In the genomic region with DNA sequence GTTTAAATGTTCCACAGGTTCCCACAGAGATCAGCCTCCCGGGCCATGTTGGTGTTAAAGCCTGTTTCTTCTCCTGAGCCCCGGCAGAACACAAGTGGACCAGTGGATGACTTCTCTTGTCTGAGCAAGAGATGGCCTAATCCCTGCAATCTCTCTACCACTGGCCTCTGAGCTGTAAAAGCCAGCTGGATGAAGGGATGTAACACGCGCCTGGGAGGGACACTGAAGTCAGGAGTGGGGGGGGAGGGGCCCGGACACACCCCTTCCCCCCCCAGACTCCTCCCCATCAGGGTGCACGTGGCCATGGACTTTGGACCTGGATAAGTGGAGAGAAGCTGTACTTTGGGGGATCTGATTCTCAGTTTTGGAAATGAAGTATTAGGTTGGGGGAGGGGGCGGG, we compare ENCODE assay signal across 7 mouse cellular contexts. TPM values are rescaled to one million over a fixed set of nuclear protein-coding genes. Genes with fewer than 3 reads are reported as not detected.
A peak's percentile ranks its signal among the peaks of the same experiment; 100 is the strongest.
DNase-seq lines count a peak whose midpoint lies in the region; ATAC-seq and TF ChIP-seq lines count a peak whose summit lies in the region.

No protein-coding gene starts in this region.

- no peaks in the 10 kb centered on the region for H3K27me3 ChIP-seq in embryonic facial prominence, embryonic 10.5 days (replicated peaks; ENCODE audit: low read depth, poor library complexity, severe bottlenecking)
- H3K27me3 ChIP-seq in hindbrain, postnatal 0 days (ENCODE audit: insufficient read depth, low read length), result no peaks in the 10 kb centered on the region
- H3K27me3 ChIP-seq in liver, embryonic 13.5 days, result no peaks in the 10 kb centered on the region
- no peaks in the 10 kb centered on the region for H3K27me3 ChIP-seq in small intestine, adult 2 months (ENCODE audit: control insufficient read depth, insufficient read depth, low read length)

- H3K4me3 ChIP-seq in embryonic facial prominence, embryonic 10.5 days, result peak overlapping the region; percentile 62
- peak overlapping the region; percentile 67 for H3K4me3 ChIP-seq in hindbrain, postnatal 0 days (ENCODE audit: low read length)
- peak overlapping the region; percentile 65 for H3K4me3 ChIP-seq in liver, embryonic 13.5 days (replicated peaks)
- H3K4me3 ChIP-seq in small intestine, adult 2 months (ENCODE audit: low read depth, low read length), result peak overlapping the region; percentile 24

- no peak for TF ChIP-seq POLR2A in small intestine, adult 2 months (IDR thresholded peaks at IDR 0.05; ENCODE audit: low read depth, low read length)

- TF ChIP-seq CTCF in hindbrain, postnatal 0 days (IDR thresholded peaks at IDR 0.05; ENCODE audit: low read depth), result no peak
- no peak for TF ChIP-seq CTCF in small intestine, adult 2 months (IDR thresholded peaks at IDR 0.05; ENCODE audit: extremely low read depth, insufficient read length, insufficient replicate concordance, low read depth, low read length)

- H3K27ac ChIP-seq in embryonic facial prominence, embryonic 10.5 days (replicated peaks), result peak overlapping the region; percentile 91; the same call in 1 of the 2 replicates
- H3K27ac ChIP-seq in hindbrain, postnatal 0 days, result no peak overlapping the region
- H3K27ac ChIP-seq in liver, embryonic 13.5 days, result peak overlapping the region; percentile 91
- H3K27ac ChIP-seq in small intestine, adult 2 months (ENCODE audit: insufficient read depth, low read depth, low read length), result peak overlapping the region; percentile 81

- DNase-seq in urinary bladder, postnatal 25 days (ENCODE audit: low spot score), result peak; percentile 33
- no peak for DNase-seq in urinary bladder, adult 2 months (ENCODE audit: low spot score)
- peak; percentile 52 for DNase-seq in embryonic facial prominence, embryonic 10.5 days (ENCODE audit: low spot score)
- no peak for DNase-seq in hindbrain, postnatal 0 days (ENCODE audit: low spot score)
- no peak for DNase-seq in liver, embryonic 13.5 days
- no peak for DNase-seq in right cerebral cortex, postnatal 25 days

- H3K9ac ChIP-seq in hindbrain, postnatal 0 days (replicated peaks; ENCODE audit: low read length), result no peak overlapping the region
- peak overlapping the region; percentile 27; the same call in 1 of the 2 replicates for H3K9ac ChIP-seq in liver, embryonic 13.5 days

- no peaks in the 10 kb centered on the region for H3K9me3 ChIP-seq in embryonic facial prominence, embryonic 10.5 days
- H3K9me3 ChIP-seq in hindbrain, postnatal 0 days (ENCODE audit: low read length), result no peaks in the 10 kb centered on the region
- no peaks in the 10 kb centered on the region for H3K9me3 ChIP-seq in liver, embryonic 13.5 days (replicated peaks)

- no peak for ATAC-seq in hindbrain, postnatal 0 days
- no peak for ATAC-seq in liver, embryonic 13.5 days (ENCODE audit: low read depth)

- WGBS in embryonic facial prominence, embryonic 10.5 days, result 17% methylated on average over 7 of the region's 7 CpGs
- WGBS in hindbrain, postnatal 0 days, result 30% methylated on average over 7 of the region's 7 CpGs
- WGBS in liver, embryonic 13.5 days (ENCODE audit: insufficient replicate concordance), result 18% methylated on average over 7 of the region's 7 CpGs
- WGBS in small intestine, adult 2 months, result 9% methylated on average over 7 of the region's 7 CpGs

- H3K4me2 ChIP-seq in hindbrain, postnatal 0 days (ENCODE audit: low read depth, low read length), result peak overlapping the region; percentile 75
- peak overlapping the region; percentile 91 for H3K4me2 ChIP-seq in liver, embryonic 13.5 days

- no peaks in the 10 kb centered on the region for H3K36me3 ChIP-seq in embryonic facial prominence, embryonic 10.5 days (replicated peaks)
- no peaks in the 10 kb centered on the region for H3K36me3 ChIP-seq in hindbrain, postnatal 0 days (ENCODE audit: insufficient read depth, low read length)
- H3K36me3 ChIP-seq in liver, embryonic 13.5 days, result no peaks in the 10 kb centered on the region
- H3K36me3 ChIP-seq in small intestine, adult 2 months (ENCODE audit: control insufficient read depth, insufficient read depth, low read length), result no peaks in the 10 kb centered on the region

- peaks cover 55% of the 10 kb centered on the region for H3K4me1 ChIP-seq in embryonic facial prominence, embryonic 10.5 days
- peaks cover 13% of the 10 kb centered on the region; the same call in 1 of the 2 replicates for H3K4me1 ChIP-seq in hindbrain, postnatal 0 days (ENCODE audit: insufficient read depth, low read length)
- H3K4me1 ChIP-seq in liver, embryonic 13.5 days (replicated peaks), result peaks cover 82% of the 10 kb centered on the region
- peaks cover 34% of the 10 kb centered on the region for H3K4me1 ChIP-seq in small intestine, adult 2 months (ENCODE audit: control insufficient read depth, insufficient read depth, insufficient read length, low read length)

RNA-seq across cellular contexts. Expression of a gene that starts 1.2 kb away (rescaled TPM):
- 61.8 and 63.4 TPM in 2 replicates for polyA plus RNA-seq in urinary bladder, adult 2 months (2012; rRNA removed)
- polyA plus RNA-seq in embryonic facial prominence, embryonic 10.5 days (2016; fragmentation: Nextera tagmentation; extraction: Ambion mirVana), result 34.8 and 40.3 TPM in 2 replicates
- total RNA-seq in hindbrain, postnatal 0 days (2014; rRNA removed), result 87.4 and 109 TPM in 2 replicates
- 33.6 and 35.3 TPM in 2 replicates for polyA plus RNA-seq in hindbrain, postnatal 0 days (2015; fragmentation: Nextera tagmentation; extraction: Ambion mirVana)
- polyA plus RNA-seq in liver, embryonic 13.5 days (2015; fragmentation: Nextera tagmentation; extraction: Ambion mirVana), result 32.0 and 32.6 TPM in 2 replicates
- 97.4 and 231 TPM in 2 replicates for polyA plus RNA-seq in small intestine, adult 2 months (2012; rRNA removed)

RNA-seq across cellular contexts. Expression of a gene that starts 32.9 kb away (rescaled TPM):
- 0.06 and 0.12 TPM in 2 replicates for polyA plus RNA-seq in urinary bladder, adult 2 months (2012; rRNA removed)
- 0.10 TPM in 1 of 2 replicates, not detected in the other for polyA plus RNA-seq in embryonic facial prominence, embryonic 10.5 days (2016; fragmentation: Nextera tagmentation; extraction: Ambion mirVana)
- 0.86 TPM in 1 of 2 replicates, not detected in the other for total RNA-seq in hindbrain, postnatal 0 days (2014; rRNA removed)
- polyA plus RNA-seq in hindbrain, postnatal 0 days (2015; fragmentation: Nextera tagmentation; extraction: Ambion mirVana), result 0.10 and 0.13 TPM in 2 replicates
- not detected in 2 replicates for polyA plus RNA-seq in liver, embryonic 13.5 days (2015; fragmentation: Nextera tagmentation; extraction: Ambion mirVana)
- 0.10 and 0.42 TPM in 2 replicates for polyA plus RNA-seq in small intestine, adult 2 months (2012; rRNA removed)

RNA-seq across cellular contexts. Expression of a gene that starts 39.9 kb away (rescaled TPM):
- polyA plus RNA-seq in urinary bladder, adult 2 months (2012; rRNA removed), result 0.10 and 0.15 TPM in 2 replicates
- 0.06 TPM in 1 of 2 replicates, not detected in the other for polyA plus RNA-seq in embryonic facial prominence, embryonic 10.5 days (2016; fragmentation: Nextera tagmentation; extraction: Ambion mirVana)
- not detected in 2 replicates for total RNA-seq in hindbrain, postnatal 0 days (2014; rRNA removed)
- polyA plus RNA-seq in hindbrain, postnatal 0 days (2015; fragmentation: Nextera tagmentation; extraction: Ambion mirVana), result not detected in 2 replicates
- polyA plus RNA-seq in liver, embryonic 13.5 days (2015; fragmentation: Nextera tagmentation; extraction: Ambion mirVana), result not detected in 2 replicates
- polyA plus RNA-seq in small intestine, adult 2 months (2012; rRNA removed), result 0.11 and 0.13 TPM in 2 replicates

RNA-seq across cellular contexts. Expression of a gene that starts 42.1 kb away (rescaled TPM):
- 12.4 and 17.0 TPM in 2 replicates for polyA plus RNA-seq in urinary bladder, adult 2 months (2012; rRNA removed)
- polyA plus RNA-seq in embryonic facial prominence, embryonic 10.5 days (2016; fragmentation: Nextera tagmentation; extraction: Ambion mirVana), result 46.8 and 50.0 TPM in 2 replicates
- total RNA-seq in hindbrain, postnatal 0 days (2014; rRNA removed), result 20.2 and 25.0 TPM in 2 replicates
- 25.7 and 25.8 TPM in 2 replicates for polyA plus RNA-seq in hindbrain, postnatal 0 days (2015; fragmentation: Nextera tagmentation; extraction: Ambion mirVana)
- polyA plus RNA-seq in liver, embryonic 13.5 days (2015; fragmentation: Nextera tagmentation; extraction: Ambion mirVana), result 10.7 and 14.2 TPM in 2 replicates
- 0.38 and 0.42 TPM in 2 replicates for polyA plus RNA-seq in small intestine, adult 2 months (2012; rRNA removed)

RNA-seq across cellular contexts. Expression of a gene that starts 58.2 kb away (rescaled TPM):
- 0.62 and 0.73 TPM in 2 replicates for polyA plus RNA-seq in urinary bladder, adult 2 months (2012; rRNA removed)
- polyA plus RNA-seq in embryonic facial prominence, embryonic 10.5 days (2016; fragmentation: Nextera tagmentation; extraction: Ambion mirVana), result 0.23 and 0.31 TPM in 2 replicates
- total RNA-seq in hindbrain, postnatal 0 days (2014; rRNA removed), result 0.37 TPM in 1 of 2 replicates, not detected in the other
- 0.39 and 0.50 TPM in 2 replicates for polyA plus RNA-seq in hindbrain, postnatal 0 days (2015; fragmentation: Nextera tagmentation; extraction: Ambion mirVana)
- 0.78 and 0.81 TPM in 2 replicates for polyA plus RNA-seq in liver, embryonic 13.5 days (2015; fragmentation: Nextera tagmentation; extraction: Ambion mirVana)
- 0.53 and 1.2 TPM in 2 replicates for polyA plus RNA-seq in small intestine, adult 2 months (2012; rRNA removed)

Comparison
In these comparisons a context has a peak if more than half of its experiments do, and no peak if none do; other contexts are left out.
1. DNase-seq: peak in urinary bladder, postnatal 25 days (single experiment) and embryonic facial prominence, embryonic 10.5 days (single experiment); none in urinary bladder, adult 2 months (single experiment), hindbrain, postnatal 0 days (single experiment), liver, embryonic 13.5 days (single experiment) and right cerebral cortex, postnatal 25 days (single experiment).
2. Peak in every context shown above with its lines, with median percentiles within 50 percentile points of each other: H3K4me3 ChIP-seq.